10 mouse cellular contexts compared by ENCODE assay signal in genomic region chr1:167242191-167242681, GRCm38 (mm10). TPM values are rescaled to one million over a fixed set of nuclear protein-coding genes. Genes with fewer than 3 reads are reported as not detected.
A peak's percentile ranks its signal among the peaks of the same experiment; 100 is the strongest.
DNase-seq lines count a peak whose midpoint lies in the region; ATAC-seq lines count a peak whose summit lies in the region.
"Had no signal": no experiment of that assay in that cellular context is flagged by ENCODE, and none has a peak within 500 bp of the region (broad histone marks: within the 10 kb centered on the region; RNA-seq: fewer than 3 reads in every experiment).

No protein-coding gene starts in this region.

- H3K27me3 ChIP-seq in neural tube, embryonic 12.5 days (replicated peaks): no peaks in the 10 kb centered on the region
- H3K27me3 ChIP-seq: intestine, embryonic 15.5 days; megakaryocyte, embryonic 14.5 days had no signal

- H3K4me3 ChIP-seq in neural tube, embryonic 12.5 days: no peak overlapping the region
- H3K4me3 ChIP-seq: intestine, embryonic 15.5 days had no signal

- no peak overlapping the region for H3K9ac ChIP-seq in neural tube, embryonic 12.5 days
- H3K9ac ChIP-seq: intestine, embryonic 15.5 days had no signal

- no peaks in the 10 kb centered on the region for H3K36me3 ChIP-seq in neural tube, embryonic 12.5 days
- H3K36me3 ChIP-seq: intestine, embryonic 15.5 days had no signal

- H3K9me3 ChIP-seq in neural tube, embryonic 12.5 days: no peaks in the 10 kb centered on the region
- H3K9me3 ChIP-seq: intestine, embryonic 15.5 days; megakaryocyte, embryonic 14.5 days had no signal

- 0 out of 2 replicates have a peak, but pooled peaks have one; percentile 17 for ATAC-seq in neural tube, embryonic 12.5 days (ENCODE audit: low FRiP score, low read depth)
- ATAC-seq in common myeloid progenitor, adult 5-6 weeks (replicated peaks; ENCODE audit: low read depth, poor library complexity, severe bottlenecking): peak; percentile 31
- peak; percentile 65 for ATAC-seq in megakaryocyte, adult 5-6 weeks (ENCODE audit: poor library complexity, severe bottlenecking)
- no peak for ATAC-seq in erythroid progenitor cell, adult 5-6 weeks (replicated peaks; ENCODE audit: low FRiP score, poor library complexity, severe bottlenecking)
- ATAC-seq: intestine, embryonic 15.5 days had no signal

- intact Hi-C loops in heart, postnatal 36 days (cut with DNase I): no loop called here

- DNase-seq in neural tube, embryonic 10.5 days (ENCODE audit: extremely low spot score, low spot score): no peak
- DNase-seq in thymus, postnatal 25 days: peak; percentile 78
- DNase-seq in ovary, postnatal 36 days (ENCODE audit: low spot score): no peak
- DNase-seq in heart, postnatal 36 days: no peak

- WGBS in neural tube, embryonic 12.5 days: 34% methylated on average over 7 of the region's 7 CpGs

- no peak overlapping the region for H3K4me2 ChIP-seq in neural tube, embryonic 12.5 days (replicated peaks)
- H3K4me2 ChIP-seq: intestine, embryonic 15.5 days had no signal

- no peak overlapping the region for H3K27ac ChIP-seq in neural tube, embryonic 12.5 days
- H3K27ac ChIP-seq: intestine, embryonic 15.5 days had no signal

- H3K4me1 ChIP-seq in neural tube, embryonic 12.5 days: peaks cover 52% of the 10 kb centered on the region

RNA-seq across cellular contexts. Expression of gene Uck2, which starts 42.9 kb away (rescaled TPM):
- polyA plus RNA-seq in neural tube, embryonic 12.5 days (2016; fragmentation: Nextera tagmentation; extraction: Ambion mirVana): 93.7 and 98.4 TPM in 2 replicates
- 198 and 245 TPM in 2 replicates for total RNA-seq in common myeloid progenitor, adult 5-6 weeks (2017)
- total RNA-seq in megakaryocyte, adult 5-6 weeks (2015): 71.2 and 79.5 TPM in 2 replicates
- total RNA-seq in megakaryocyte, adult 5-6 weeks (2017): 75.3 and 77.6 TPM in 2 replicates
- total RNA-seq in heart, postnatal 36 days (2021): 10 to 100 TPM; 52.8 to 54.2 TPM
- total RNA-seq in erythroid progenitor cell, adult 5-6 weeks (2015; ENCODE audit: low replicate concordance): 17.7 and 24.7 TPM in 2 replicates
- 10.4 and 24.8 TPM in 2 replicates for total RNA-seq in erythroid progenitor cell, adult 5-6 weeks (2017; ENCODE audit: low replicate concordance)
